Mouse (Mus musculus): Measurements from ENCODE around the gene Slc25a13. TPM values are rescaled to one million over a fixed set of nuclear protein-coding genes. Genes with fewer than 3 reads are reported as not detected.

Gene Slc25a13
- total RNA-seq, 2 experiments from 2014 or later: 1.7 to 1.9 TPM

GRCm38 (mm10) chr6:6027664-6028063 lies 189.3 kb downstream of the Slc25a13 start:
- DNase-seq: no peak

GRCm38 (mm10) chr6:6023976-6024375 lies 193.0 kb downstream of the Slc25a13 start:
- no peak for DNase-seq

GRCm38 (mm10) chr6:6016931-6017330 lies 200.0 kb downstream of the Slc25a13 start:
- DNase-seq: no peak

GRCm38 (mm10) chr6:6015616-6016015 lies 201.4 kb downstream of the Slc25a13 start:
- no peak for DNase-seq

GRCm38 (mm10) chr6:6011364-6011763 lies 205.6 kb downstream of the Slc25a13 start:
- DNase-seq: no peak

GRCm38 (mm10) chr6:6005762-6006431 lies 211.1 kb downstream of the Slc25a13 start:
- peak; percentile 69 for DNase-seq

GRCm38 (mm10) chr6:6004756-6005485 lies 212.1 kb downstream of the Slc25a13 start:
- DNase-seq: no peak

GRCm38 (mm10) chr6:6002061-6002460 lies 214.9 kb downstream of the Slc25a13 start:
- DNase-seq: no peak

GRCm38 (mm10) chr6:5997535-5997934 lies 219.4 kb downstream of the Slc25a13 start:
- no peak for DNase-seq

GRCm38 (mm10) chr6:5993056-5993455 lies 223.9 kb downstream of the Slc25a13 start:
- no peak for DNase-seq

- DNase-seq: peak; percentile 29
Measured at GRCm38 (mm10) chr6:5991817-5992755, 224.9 kb downstream of the Slc25a13 start.

- DNase-seq: no peak
Measured at GRCm38 (mm10) chr6:5991243-5991642, 225.7 kb downstream of the Slc25a13 start.

Data from gastrocnemius, postnatal 10 days (tissue).